Mouse (Mus musculus): ENCODE results near the gene Sept5. TPM values are rescaled to one million over a fixed set of nuclear protein-coding genes. Genes with fewer than 3 reads are reported as not detected.

Gene Sept5
- total RNA-seq, 2 experiments from 2014 or later: 801 to 836 TPM

- intact Hi-C loops (cut with DNase I): no loop called here
- Histone ChIP-seq H3K4me3 (no peak overlapping the region), H3K27ac (no peak overlapping the region)
- no peak for DNase-seq (ENCODE audit: extremely low spot score in 1 of 2, low spot score in 2 of 2)
- TF ChIP-seq CTCF (IDR thresholded peaks at IDR 0.05): no peak
Measured at GRCm38 (mm10) chr16:18577599-18578160, 52.1 kb downstream of the Sept5 start.

- no peak for TF ChIP-seq CTCF (IDR thresholded peaks at IDR 0.05)
- Histone ChIP-seq H3K27ac (no peak overlapping the region), H3K4me3 (no peak overlapping the region)
- intact Hi-C loops (cut with DNase I): no loop called here
- DNase-seq (ENCODE audit: extremely low spot score in 1 of 2, low spot score in 2 of 2): no peak
Measured at GRCm38 (mm10) chr16:18577071-18577470, 52.7 kb downstream of the Sept5 start.

- no peak for TF ChIP-seq CTCF (IDR thresholded peaks at IDR 0.05)
- no peak for DNase-seq (ENCODE audit: extremely low spot score in 1 of 2, low spot score in 2 of 2)
Measured at GRCm38 (mm10) chr16:18574196-18574595, 55.6 kb downstream of the Sept5 start.

More at GRCm38 (mm10) chr16:18574196-18574595, 55.6 kb downstream of the Sept5 start:
- intact Hi-C loops (cut with DNase I): no loop called here
- no peak overlapping the region for H3K27ac ChIP-seq
- no peak overlapping the region for H3K4me3 ChIP-seq

Other genes with a start within 250 kb of the Sept5 start
- 10 to 100 TPM; 18.2 to 22.5 TPM for gene Txnrd2, start 203.6 kb downstream of the Sept5 start, total RNA-seq (2021)
- gene Comt, start 203.1 kb downstream of the Sept5 start, total RNA-seq (2021): 10 to 100 TPM; 87.2 to 87.6 TPM
- gene Gnb1l, start 131.2 kb downstream of the Sept5 start, total RNA-seq (2021): 1 to 10 TPM; 6.0 to 6.5 TPM
- 10 to 100 TPM in 1 of 2 experiments, 1 to 10 TPM in 1; 7.1 to 10.7 TPM for gene Rtl10, start 131.1 kb downstream of the Sept5 start, total RNA-seq (2021)
- gene Tbx1, start 39.3 kb downstream of the Sept5 start, total RNA-seq (2021): 1 to 10 TPM; 1.1 to 2.0 TPM
- gene Gp1bb, start 7.6 kb downstream of the Sept5 start, total RNA-seq (2021): 1 to 10 TPM; 1.1 to 1.8 TPM
- gene Gm49601, start 3.5 kb downstream of the Sept5 start, total RNA-seq (2021): 100 to 1,000 TPM; 260 to 297 TPM
- gene Cldn5, start 146.9 kb upstream of the Sept5 start, total RNA-seq (2021): 10 to 100 TPM; 36.2 to 48.3 TPM
- 10 to 100 TPM; 85.5 to 94.7 TPM for gene Ufd1, start 181.8 kb upstream of the Sept5 start, total RNA-seq (2021)
- 1 to 10 TPM; 1.4 to 2.6 TPM for gene Cdc45, start 182.0 kb upstream of the Sept5 start, total RNA-seq (2021)
- gene 2510002D24Rik, start 206.6 kb upstream of the Sept5 start, total RNA-seq (2021): 10 to 100 TPM; 24.7 to 28.3 TPM
- 10 to 100 TPM; 11.4 to 18.9 TPM for gene Gm28539, start 206.6 kb upstream of the Sept5 start, total RNA-seq (2021)
- 10 to 100 TPM; 34.0 to 34.4 TPM for gene Mrpl40, start 246.9 kb upstream of the Sept5 start, total RNA-seq (2021)
- gene Hira, start 247.1 kb upstream of the Sept5 start, total RNA-seq (2021): 10 to 100 TPM; 82.1 to 93.6 TPM